In the genomic region with DNA sequence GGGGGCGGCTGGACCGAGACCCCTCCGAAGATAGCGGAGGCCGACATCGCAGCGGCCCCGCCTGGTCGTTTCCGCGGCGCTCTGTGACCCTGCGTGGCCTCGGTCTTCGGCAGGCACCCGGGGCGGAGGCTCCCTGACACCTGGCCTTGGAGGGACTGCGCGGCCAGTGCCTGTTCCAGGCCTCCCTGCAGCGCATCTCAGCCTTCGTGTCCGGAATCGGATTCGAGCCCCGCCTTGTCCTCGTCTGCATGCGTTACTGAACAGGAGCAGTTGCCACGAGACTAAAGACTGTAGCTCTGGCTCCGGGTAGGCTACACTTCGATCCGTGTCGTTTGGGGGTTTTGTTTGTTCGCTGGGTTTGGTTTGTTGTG, we compare ENCODE assay signal across 8 mouse cellular contexts. TPM values are rescaled to one million over a fixed set of nuclear protein-coding genes. Genes with fewer than 3 reads are reported as not detected.
DNase-seq lines count a peak whose midpoint lies in the region; ATAC-seq and TF ChIP-seq lines count a peak whose summit lies in the region.

No protein-coding gene starts in this region.

- peak; percentile 13; the same call in 1 of the 2 replicates for ATAC-seq in limb, embryonic 15.5 days (ENCODE audit: insufficient number of reproducible peaks, low FRiP score, low TSS enrichment, low read depth)

- H3K27ac ChIP-seq in forebrain, embryonic 10.5 days: peak overlapping the region; percentile 90
- H3K27ac ChIP-seq in limb, embryonic 15.5 days: peak overlapping the region; percentile 35; the same call in 1 of the 2 replicates
- peak overlapping the region; percentile 22; the same call in 1 of the 2 replicates for H3K27ac ChIP-seq in olfactory bulb, adult 2 months (ENCODE audit: insufficient read depth, low read depth, low read length)

- WGBS in forebrain, embryonic 10.5 days: under 1% methylated on average over 33 of the region's 33 CpGs
- WGBS in limb, embryonic 15.5 days: under 1% methylated on average over 33 of the region's 33 CpGs
- WGBS in olfactory bulb, adult 2 months: under 1% methylated on average over 33 of the region's 33 CpGs

- TF ChIP-seq CTCF in olfactory bulb, adult 2 months (IDR thresholded peaks at IDR 0.05; ENCODE audit: insufficient read depth, low read depth, low read length): no peak

- peaks cover 32% of the 10 kb centered on the region for H3K36me3 ChIP-seq in forebrain, embryonic 10.5 days (replicated peaks)
- peaks cover 28% of the 10 kb centered on the region for H3K36me3 ChIP-seq in limb, embryonic 15.5 days

- peak; percentile 54 for DNase-seq in embryo, embryonic 10 days (ENCODE audit: low spot score)
- DNase-seq in embryo, embryonic 11 days: no peak
- DNase-seq in 416B (ENCODE audit: low read depth): peak; percentile 46
- DNase-seq in forebrain, embryonic 10.5 days (ENCODE audit: extremely low spot score, low spot score): no peak
- DNase-seq in urinary bladder, postnatal 14 days (ENCODE audit: low spot score): no peak
- no peak for DNase-seq in testis, postnatal 10 days (ENCODE audit: low spot score)

- H3K27me3 ChIP-seq in forebrain, embryonic 10.5 days (ENCODE audit: poor library complexity, severe bottlenecking): no peaks in the 10 kb centered on the region
- H3K27me3 ChIP-seq in limb, embryonic 15.5 days: no peaks in the 10 kb centered on the region

- peak overlapping the region; percentile 71 for H3K9ac ChIP-seq in limb, embryonic 15.5 days

- peaks cover 29% of the 10 kb centered on the region for H3K4me1 ChIP-seq in forebrain, embryonic 10.5 days
- H3K4me1 ChIP-seq in limb, embryonic 15.5 days: peaks cover 28% of the 10 kb centered on the region
- H3K4me1 ChIP-seq in olfactory bulb, adult 2 months (ENCODE audit: control insufficient read depth, insufficient read depth, low read length): peaks cover 22% of the 10 kb centered on the region

- TF ChIP-seq POLR2A in olfactory bulb, adult 2 months (IDR thresholded peaks at IDR 0.05; ENCODE audit: insufficient read depth, low read depth, low read length): no peak; the same call in 1 of the 2 replicates

- peak overlapping the region; percentile 95 for H3K4me3 ChIP-seq in forebrain, embryonic 10.5 days
- H3K4me3 ChIP-seq in limb, embryonic 15.5 days: peak overlapping the region; percentile 65
- H3K4me3 ChIP-seq in olfactory bulb, adult 2 months (ENCODE audit: insufficient read depth, low read depth, low read length): peak overlapping the region; percentile 69

- H3K4me2 ChIP-seq in limb, embryonic 15.5 days: peak overlapping the region; percentile 94

- no peaks in the 10 kb centered on the region for H3K9me3 ChIP-seq in forebrain, embryonic 10.5 days
- no peaks in the 10 kb centered on the region for H3K9me3 ChIP-seq in limb, embryonic 15.5 days

RNA-seq across cellular contexts. Expression of gene Cep104, which starts 0.3 kb away (rescaled TPM):
- polyA plus RNA-seq in forebrain, embryonic 10.5 days (2016; fragmentation: Nextera tagmentation; extraction: Ambion mirVana): 20.0 and 22.0 TPM in 2 replicates
- polyA plus RNA-seq in limb, embryonic 15.5 days (2015; fragmentation: Nextera tagmentation; extraction: Ambion mirVana): 13.7 and 16.1 TPM in 2 replicates
- polyA plus RNA-seq in olfactory bulb, adult 2 months (2012; ENCODE audit: insufficient read depth, insufficient read length, low replicate concordance, missing spikeins): not detected in 2 replicates

RNA-seq across cellular contexts. Expression of gene Dffb, which starts 0.4 kb away (rescaled TPM):
- polyA plus RNA-seq in forebrain, embryonic 10.5 days (2016; fragmentation: Nextera tagmentation; extraction: Ambion mirVana): 13.5 and 14.8 TPM in 2 replicates
- polyA plus RNA-seq in limb, embryonic 15.5 days (2015; fragmentation: Nextera tagmentation; extraction: Ambion mirVana): 11.4 and 12.6 TPM in 2 replicates
- polyA plus RNA-seq in olfactory bulb, adult 2 months (2012; ENCODE audit: insufficient read depth, insufficient read length, low replicate concordance, missing spikeins): not detected in 2 replicates

RNA-seq across cellular contexts. Expression of gene A430005L14Rik, which starts 18.2 kb away (rescaled TPM):
- polyA plus RNA-seq in forebrain, embryonic 10.5 days (2016; fragmentation: Nextera tagmentation; extraction: Ambion mirVana): 151 TPM in 2 replicates
- 66.7 and 69.3 TPM in 2 replicates for polyA plus RNA-seq in limb, embryonic 15.5 days (2015; fragmentation: Nextera tagmentation; extraction: Ambion mirVana)
- not detected in 2 replicates for polyA plus RNA-seq in olfactory bulb, adult 2 months (2012; ENCODE audit: insufficient read depth, insufficient read length, low replicate concordance, missing spikeins)

RNA-seq across cellular contexts. Expression of gene Lrrc47, which starts 36.3 kb away (rescaled TPM):
- 20.1 and 21.9 TPM in 2 replicates for polyA plus RNA-seq in forebrain, embryonic 10.5 days (2016; fragmentation: Nextera tagmentation; extraction: Ambion mirVana)
- 14.7 and 17.1 TPM in 2 replicates for polyA plus RNA-seq in limb, embryonic 15.5 days (2015; fragmentation: Nextera tagmentation; extraction: Ambion mirVana)
- polyA plus RNA-seq in olfactory bulb, adult 2 months (2012; ENCODE audit: insufficient read depth, insufficient read length, low replicate concordance, missing spikeins): not detected in 2 replicates

RNA-seq across cellular contexts. Expression of gene Smim1, which starts 50.8 kb away (rescaled TPM):
- 22.1 and 27.4 TPM in 2 replicates for polyA plus RNA-seq in forebrain, embryonic 10.5 days (2016; fragmentation: Nextera tagmentation; extraction: Ambion mirVana)
- polyA plus RNA-seq in limb, embryonic 15.5 days (2015; fragmentation: Nextera tagmentation; extraction: Ambion mirVana): 17.6 and 24.6 TPM in 2 replicates
- polyA plus RNA-seq in olfactory bulb, adult 2 months (2012; ENCODE audit: insufficient read depth, insufficient read length, low replicate concordance, missing spikeins): not detected in 2 replicates

Comparison
In these comparisons a context has a peak if more than half of its experiments do, and no peak if none do; other contexts are left out.
1. DNase-seq: peak in embryo, embryonic 10 days (single experiment) and 416B (single experiment); none in embryo, embryonic 11 days (single experiment), forebrain, embryonic 10.5 days (single experiment), urinary bladder, postnatal 14 days (single experiment) and testis, postnatal 10 days (single experiment).
2. H3K27ac ChIP-seq: peak in every context shown above with its lines; median percentile 90 in forebrain, embryonic 10.5 days; 35 in limb, embryonic 15.5 days; 22 in olfactory bulb, adult 2 months.
3. RNA of gene A430005L14Rik, which starts 18.2 kb away (polyA plus RNA-seq): 151 TPM in forebrain, embryonic 10.5 days and 66.7 to 69.3 TPM in limb, embryonic 15.5 days; not detected in olfactory bulb, adult 2 months; every median in the first group is over 10 times any median in the second.
4. Peak in every context shown above with its lines, with median percentiles within 50 percentile points of each other: H3K4me3 ChIP-seq.